Comparison of ENCODE assay signal across 8 mouse cellular contexts in the genomic region with DNA sequence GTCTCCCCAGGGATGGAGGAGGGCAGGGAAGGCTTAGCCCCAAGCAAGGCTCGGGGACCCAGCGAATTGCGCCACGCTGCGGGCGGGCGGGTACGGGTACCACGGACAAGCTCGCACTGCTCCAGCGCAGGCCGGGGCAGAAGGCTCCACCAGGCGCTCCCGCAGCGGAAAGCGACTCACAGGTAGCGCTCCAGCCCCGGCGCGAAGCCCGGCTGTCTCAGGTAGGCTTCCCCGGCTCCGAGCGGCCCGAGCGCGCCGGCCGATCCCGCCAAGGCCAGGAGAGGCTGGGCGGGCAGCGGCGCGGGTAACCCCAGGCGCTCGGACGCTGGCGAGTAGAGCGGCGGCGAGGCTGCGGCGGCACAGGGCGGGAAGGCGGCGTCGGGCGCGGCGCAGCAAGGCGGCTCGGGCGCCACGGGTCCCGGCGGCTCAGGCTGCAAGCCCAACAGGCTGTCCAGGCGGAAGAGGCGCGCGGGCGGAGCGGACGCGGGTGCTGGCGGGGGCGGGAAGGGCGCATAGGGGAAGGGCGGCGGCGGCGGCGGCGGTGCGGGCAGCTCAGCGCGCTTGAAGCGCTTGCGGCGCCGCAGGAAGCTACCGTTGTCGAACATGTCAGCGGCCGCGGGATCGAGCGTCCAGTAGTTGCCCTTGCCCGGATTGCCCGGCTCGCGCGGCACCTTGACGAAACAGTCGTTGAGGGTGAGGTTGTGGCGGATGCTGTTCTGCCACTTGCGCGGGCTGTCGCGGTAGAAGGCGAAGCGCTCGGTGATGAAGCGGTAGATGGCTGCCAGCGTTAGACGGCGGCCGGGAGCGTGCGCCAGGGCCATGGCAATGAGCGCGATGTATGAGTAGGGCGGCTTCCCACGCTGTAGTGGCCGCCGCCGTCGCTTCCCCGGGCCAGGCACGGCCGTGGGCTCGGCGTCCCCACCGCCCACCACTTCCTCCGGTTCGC. TPM values are rescaled to one million over a fixed set of nuclear protein-coding genes. Genes with fewer than 3 reads are reported as not detected.
DNase-seq lines count a peak whose midpoint lies in the region; ATAC-seq lines count a peak whose summit lies in the region.

No protein-coding gene starts in this region.

- H3K4me2 ChIP-seq in hindbrain, embryonic 15.5 days, result peak overlapping the region; percentile 66
- peak overlapping the region; percentile 48 for H3K4me2 ChIP-seq in liver, embryonic 16.5 days (ENCODE audit: low read depth, low read length)
- H3K4me2 ChIP-seq in stomach, embryonic 15.5 days, result peak overlapping the region; percentile 79

- peak; percentile 37; the same call in 1 of the 2 replicates for ATAC-seq in hindbrain, embryonic 15.5 days (ENCODE audit: low FRiP score, low read depth)
- no peak for ATAC-seq in liver, embryonic 16.5 days (ENCODE audit: low read depth)
- peak; percentile 39; the same call in 1 of the 2 replicates for ATAC-seq in stomach, embryonic 15.5 days (ENCODE audit: insufficient read depth, low FRiP score, low read depth)

- no peak overlapping the region for H3K27ac ChIP-seq in hindbrain, embryonic 15.5 days (replicated peaks)
- no peak overlapping the region for H3K27ac ChIP-seq in liver, embryonic 16.5 days (ENCODE audit: low read length)
- H3K27ac ChIP-seq in stomach, embryonic 15.5 days, result no peak overlapping the region

- H3K4me1 ChIP-seq in hindbrain, embryonic 15.5 days (replicated peaks), result peaks cover 13% of the 10 kb centered on the region
- H3K4me1 ChIP-seq in liver, embryonic 16.5 days (ENCODE audit: control insufficient read depth, low read depth, low read length), result peaks cover 4% of the 10 kb centered on the region; the same call in 1 of the 2 replicates
- H3K4me1 ChIP-seq in stomach, embryonic 15.5 days, result peaks cover 16% of the 10 kb centered on the region

- DNase-seq in ovary, postnatal 36 days (ENCODE audit: low spot score), result peak; percentile 20
- no peak for DNase-seq in ovary, postnatal 14 days (ENCODE audit: low spot score)
- peak; percentile 64 for DNase-seq in embryo, embryonic 9.5 days (ENCODE audit: extremely low spot score)
- DNase-seq in right cerebral cortex, postnatal 10 days (ENCODE audit: low spot score in 2 of 2), result no peak
- no peak for DNase-seq in MN1 (ENCODE audit: low spot score)

- H3K27me3 ChIP-seq in hindbrain, embryonic 15.5 days, result peaks cover 89% of the 10 kb centered on the region
- peaks cover 58% of the 10 kb centered on the region for H3K27me3 ChIP-seq in liver, embryonic 16.5 days (ENCODE audit: control insufficient read depth, insufficient read depth, low read depth, low read length)
- H3K27me3 ChIP-seq in stomach, embryonic 15.5 days (replicated peaks), result peaks cover 74% of the 10 kb centered on the region

- H3K9me3 ChIP-seq in hindbrain, embryonic 15.5 days, result no peaks in the 10 kb centered on the region
- H3K9me3 ChIP-seq in liver, embryonic 16.5 days (replicated peaks; ENCODE audit: control insufficient read depth, low read length), result no peaks in the 10 kb centered on the region
- no peaks in the 10 kb centered on the region for H3K9me3 ChIP-seq in stomach, embryonic 15.5 days

- under 1% methylated on average over 101 of the region's 125 CpGs for WGBS in hindbrain, embryonic 15.5 days
- 1% methylated on average over 124 of the region's 125 CpGs for WGBS in liver, embryonic 16.5 days (ENCODE audit: insufficient replicate concordance)
- under 1% methylated on average over 124 of the region's 125 CpGs for WGBS in stomach, embryonic 15.5 days

- H3K4me3 ChIP-seq in hindbrain, embryonic 15.5 days, result peak overlapping the region; percentile 39
- peak overlapping the region; percentile 33 for H3K4me3 ChIP-seq in liver, embryonic 16.5 days (ENCODE audit: low read depth, low read length)
- H3K4me3 ChIP-seq in stomach, embryonic 15.5 days (replicated peaks), result peak overlapping the region; percentile 43

- no peaks in the 10 kb centered on the region for H3K36me3 ChIP-seq in hindbrain, embryonic 15.5 days
- H3K36me3 ChIP-seq in liver, embryonic 16.5 days (ENCODE audit: control insufficient read depth, insufficient read depth), result no peaks in the 10 kb centered on the region
- no peaks in the 10 kb centered on the region for H3K36me3 ChIP-seq in stomach, embryonic 15.5 days

- H3K9ac ChIP-seq in hindbrain, embryonic 15.5 days, result no peak overlapping the region
- no peak overlapping the region for H3K9ac ChIP-seq in liver, embryonic 16.5 days (ENCODE audit: low read depth, low read length)
- no peak overlapping the region for H3K9ac ChIP-seq in stomach, embryonic 15.5 days

RNA-seq across cellular contexts. Expression of a gene that starts 0.6 kb away (rescaled TPM):
- not detected in 2 replicates for polyA plus RNA-seq in hindbrain, embryonic 15.5 days (2015; fragmentation: Nextera tagmentation; extraction: Ambion mirVana)
- not detected in 2 replicates for polyA plus RNA-seq in liver, embryonic 16.5 days (2015; fragmentation: Nextera tagmentation; extraction: Ambion mirVana)
- polyA plus RNA-seq in stomach, embryonic 15.5 days (2015; fragmentation: Nextera tagmentation; extraction: Ambion mirVana), result not detected in 2 replicates

RNA-seq across cellular contexts. Expression of a gene that starts 16.6 kb away (rescaled TPM):
- 0.18 and 0.45 TPM in 2 replicates for polyA plus RNA-seq in hindbrain, embryonic 15.5 days (2015; fragmentation: Nextera tagmentation; extraction: Ambion mirVana)
- not detected in 2 replicates for polyA plus RNA-seq in liver, embryonic 16.5 days (2015; fragmentation: Nextera tagmentation; extraction: Ambion mirVana)
- polyA plus RNA-seq in stomach, embryonic 15.5 days (2015; fragmentation: Nextera tagmentation; extraction: Ambion mirVana), result 0.19 and 0.32 TPM in 2 replicates

Comparison
In these comparisons a context has a peak if more than half of its experiments do, and no peak if none do; other contexts are left out.
1. DNase-seq: peak in ovary, postnatal 36 days (single experiment) and embryo, embryonic 9.5 days (single experiment); none in ovary, postnatal 14 days (single experiment), right cerebral cortex, postnatal 10 days (0 of 2) and MN1 (single experiment).
2. Peak in every context shown above with its lines, with median percentiles within 50 percentile points of each other: H3K4me2 ChIP-seq and H3K4me3 ChIP-seq.